ENCODE assay signal across 8 mouse cellular contexts in genomic region chr6:42325268-42325609, GRCm38 (mm10). TPM values are rescaled to one million over a fixed set of nuclear protein-coding genes. Genes with fewer than 3 reads are reported as not detected.
A peak's percentile ranks its signal among the peaks of the same experiment; 100 is the strongest.
DNase-seq lines count a peak whose midpoint lies in the region; ATAC-seq lines count a peak whose summit lies in the region.

No protein-coding gene starts in this region.

- H3K27ac ChIP-seq in hindbrain, embryonic 15.5 days (replicated peaks) = peak overlapping the region; percentile 90

- peak overlapping the region; percentile 63 for H3K9ac ChIP-seq in hindbrain, embryonic 15.5 days

- H3K4me3 ChIP-seq in hindbrain, embryonic 15.5 days = peak overlapping the region; percentile 66

- WGBS in hindbrain, embryonic 15.5 days = 2% methylated on average over 7 of the region's 7 CpGs

- H3K9me3 ChIP-seq in hindbrain, embryonic 15.5 days = no peaks in the 10 kb centered on the region

- no peaks in the 10 kb centered on the region for H3K27me3 ChIP-seq in hindbrain, embryonic 15.5 days

- H3K36me3 ChIP-seq in hindbrain, embryonic 15.5 days = 0 out of 2 replicates have a peak, but pooled peaks cover 5% of the 10 kb centered on the region

- peak overlapping the region; percentile 79 for H3K4me2 ChIP-seq in hindbrain, embryonic 15.5 days

- DNase-seq in R1 (ENCODE audit: low read depth, low spot score) = peak; percentile 67
- peak; percentile 89 to 91 for DNase-seq in cerebellum, postnatal 25 days
- DNase-seq in frontal cortex, postnatal 36 days (ENCODE audit: low spot score in 2 of 2) = peak; percentile 88 to 91
- DNase-seq in layer of hippocampus, postnatal 36 days = peak; percentile 82 to 84
- peak; percentile 86 for DNase-seq in lung, postnatal 36 days
- DNase-seq in retina, embryonic 14.5 days (ENCODE audit: low spot score) = peak; percentile 88
- peak; percentile 90 for DNase-seq in thymus, postnatal 4 days

- peaks cover 22% of the 10 kb centered on the region for H3K4me1 ChIP-seq in hindbrain, embryonic 15.5 days (replicated peaks)

- no peak for ATAC-seq in hindbrain, embryonic 15.5 days (ENCODE audit: low FRiP score, low read depth)

RNA-seq across cellular contexts. Expression of gene Fam131b, which starts 0.8 kb away (rescaled TPM):
- 6.5 and 7.5 TPM in 2 replicates for polyA plus RNA-seq in hindbrain, embryonic 15.5 days (2015; fragmentation: Nextera tagmentation; extraction: Ambion mirVana)
- total RNA-seq in layer of hippocampus, postnatal 36 days (2021) = 10 to 100 TPM; 76.2 to 77.0 TPM

RNA-seq across cellular contexts. Expression of gene Zyx, which starts 24.2 kb away (rescaled TPM):
- polyA plus RNA-seq in hindbrain, embryonic 15.5 days (2015; fragmentation: Nextera tagmentation; extraction: Ambion mirVana) = 50.2 and 63.0 TPM in 2 replicates
- 10 to 100 TPM; 42.8 to 45.0 TPM for total RNA-seq in layer of hippocampus, postnatal 36 days (2021)

RNA-seq across cellular contexts. Expression of gene Clcn1, which starts 38.8 kb away (rescaled TPM):
- 0.94 and 1.5 TPM in 2 replicates for polyA plus RNA-seq in hindbrain, embryonic 15.5 days (2015; fragmentation: Nextera tagmentation; extraction: Ambion mirVana)
- 1 to 10 TPM; 2.7 to 3.6 TPM for total RNA-seq in layer of hippocampus, postnatal 36 days (2021)

RNA-seq across cellular contexts. Expression of gene Epha1, which starts 47.8 kb away (rescaled TPM):
- 0.29 and 0.56 TPM in 2 replicates for polyA plus RNA-seq in hindbrain, embryonic 15.5 days (2015; fragmentation: Nextera tagmentation; extraction: Ambion mirVana)
- total RNA-seq in layer of hippocampus, postnatal 36 days (2021) = under 1 TPM in 1 of 2 experiments, not detected in 1; 0.15 TPM
